Mouse (Mus musculus): ENCODE measurements around the gene B230219D22Rik. TPM values are rescaled to one million over a fixed set of nuclear protein-coding genes. Genes with fewer than 3 reads are reported as not detected.

The B230219D22Rik gene
- polyA plus RNA-seq, 1 experiment from 2014 or later = 64.9 TPM

DNA sequence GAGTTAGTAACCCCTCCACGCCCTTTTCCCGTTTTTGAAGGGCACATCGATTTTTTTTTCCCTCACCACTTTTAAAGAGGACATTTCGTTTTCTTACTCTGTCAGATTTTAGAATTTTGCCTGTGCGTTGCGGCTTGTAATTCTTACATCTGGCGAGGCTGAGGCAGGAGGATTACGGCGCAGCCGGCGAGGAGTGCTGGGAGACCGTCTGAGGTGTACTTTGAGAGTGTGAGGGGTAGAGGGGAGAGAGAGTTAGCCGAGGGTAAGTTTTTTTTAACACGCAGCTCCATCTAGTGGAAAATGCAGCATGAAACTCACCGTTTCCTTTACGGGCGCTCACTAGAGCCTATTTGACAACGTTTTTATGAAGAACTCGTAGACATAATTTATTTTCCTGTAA, 34.9 kb downstream of the B230219D22Rik start:
- H3K27ac ChIP-seq = peak overlapping the region; percentile 98
- no peaks in the 10 kb centered on the region for H3K27me3 ChIP-seq
- WGBS = 2% methylated on average over 19 of the region's 19 CpGs
- H3K36me3 ChIP-seq = peaks cover 18% of the 10 kb centered on the region
- peak overlapping the region; percentile 63 for H3K4me3 ChIP-seq
- H3K9me3 ChIP-seq = no peaks in the 10 kb centered on the region
- peak overlapping the region; percentile 62 for H3K9ac ChIP-seq
- peak overlapping the region; percentile 74 for H3K4me2 ChIP-seq
- no peaks in the 10 kb centered on the region for H3K4me1 ChIP-seq
- peak; percentile 81; the same call in 1 of the 2 replicates for ATAC-seq (ENCODE audit: borderline replicate concordance, extremely low read depth, low FRiP score, low TSS enrichment)

GRCm38 (mm10) chr13:55730716-55731115, 37.8 kb downstream of the B230219D22Rik start:
- Histone ChIP-seq H3K9me3 (no peaks in the 10 kb centered on the region), H3K36me3 (peaks cover 5% of the 10 kb centered on the region; the same call in 1 of the 2 replicates), H3K27me3 (no peaks in the 10 kb centered on the region), H3K4me2 (no peak overlapping the region), H3K4me3 (no peak overlapping the region), H3K9ac (no peak overlapping the region), H3K4me1 (no peaks in the 10 kb centered on the region), H3K27ac (no peak overlapping the region)
- 83% methylated on average over 7 of the region's 7 CpGs for WGBS
- ATAC-seq (ENCODE audit: borderline replicate concordance, extremely low read depth, low FRiP score, low TSS enrichment) = no peak

GRCm38 (mm10) chr13:55732121-55732520, 39.2 kb downstream of the B230219D22Rik start:
- 73% methylated on average over 2 of the region's 2 CpGs for WGBS
- Histone ChIP-seq H3K27me3 (no peaks in the 10 kb centered on the region), H3K27ac (no peak overlapping the region), H3K4me1 (no peaks in the 10 kb centered on the region), H3K4me3 (no peak overlapping the region), H3K4me2 (no peak overlapping the region), H3K36me3 (no peaks in the 10 kb centered on the region), H3K9ac (no peak overlapping the region), H3K9me3 (no peaks in the 10 kb centered on the region)
- ATAC-seq (ENCODE audit: borderline replicate concordance, extremely low read depth, low FRiP score, low TSS enrichment) = no peak

- Histone ChIP-seq H3K9me3 (no peaks in the 10 kb centered on the region), H3K36me3 (no peaks in the 10 kb centered on the region), H3K4me2 (no peak overlapping the region), H3K4me3 (no peak overlapping the region), H3K4me1 (no peaks in the 10 kb centered on the region), H3K27me3 (no peaks in the 10 kb centered on the region), H3K27ac (no peak overlapping the region), H3K9ac (no peak overlapping the region)
- ATAC-seq (ENCODE audit: borderline replicate concordance, extremely low read depth, low FRiP score, low TSS enrichment) = no peak
- 74% methylated on average over 22 of the region's 22 CpGs for WGBS
These were observed 40.9 kb downstream of the B230219D22Rik start for GRCm38 (mm10) chr13:55733628-55734502.

- Histone ChIP-seq H3K4me3 (no peak overlapping the region), H3K4me1 (no peaks in the 10 kb centered on the region), H3K27ac (no peak overlapping the region), H3K9ac (no peak overlapping the region), H3K4me2 (no peak overlapping the region), H3K9me3 (no peaks in the 10 kb centered on the region), H3K36me3 (no peaks in the 10 kb centered on the region), H3K27me3 (no peaks in the 10 kb centered on the region)
- WGBS = 88% methylated on average over 8 of the region's 8 CpGs
- no peak for ATAC-seq (ENCODE audit: borderline replicate concordance, extremely low read depth, low FRiP score, low TSS enrichment)
These were observed 45.0 kb downstream of the B230219D22Rik start for GRCm38 (mm10) chr13:55737885-55738284.

- 65% methylated on average over 8 of the region's 8 CpGs for WGBS
- no peak for ATAC-seq (ENCODE audit: borderline replicate concordance, extremely low read depth, low FRiP score, low TSS enrichment)
- no peak overlapping the region for H3K9ac ChIP-seq
- no peak overlapping the region for H3K27ac ChIP-seq
- no peak overlapping the region for H3K4me3 ChIP-seq
- no peaks in the 10 kb centered on the region for H3K9me3 ChIP-seq
- H3K36me3 ChIP-seq = no peaks in the 10 kb centered on the region
- no peaks in the 10 kb centered on the region for H3K4me1 ChIP-seq
- no peak overlapping the region for H3K4me2 ChIP-seq
- H3K27me3 ChIP-seq = no peaks in the 10 kb centered on the region
These were observed 49.4 kb downstream of the B230219D22Rik start for GRCm38 (mm10) chr13:55742306-55742705.

Other genes with a start within 250 kb of the B230219D22Rik start
- gene Grk6, start 248.1 kb upstream of the B230219D22Rik start, polyA plus RNA-seq (2015; fragmentation: Nextera tagmentation; extraction: Ambion mirVana) = 45.1 and 45.7 TPM in 2 replicates
- 0.29 and 0.39 TPM in 2 replicates for gene Prr7, start 228.9 kb upstream of the B230219D22Rik start, polyA plus RNA-seq (2015; fragmentation: Nextera tagmentation; extraction: Ambion mirVana)
- 124 and 132 TPM in 2 replicates for gene Dbn1, start 205.0 kb upstream of the B230219D22Rik start, polyA plus RNA-seq (2015; fragmentation: Nextera tagmentation; extraction: Ambion mirVana)
- 169 and 176 TPM in 2 replicates for gene Pdlim7, start 179.4 kb upstream of the B230219D22Rik start, polyA plus RNA-seq (2015; fragmentation: Nextera tagmentation; extraction: Ambion mirVana)
- gene Dok3, start 163.8 kb upstream of the B230219D22Rik start, polyA plus RNA-seq (2015; fragmentation: Nextera tagmentation; extraction: Ambion mirVana) = 2.7 and 3.1 TPM in 2 replicates
- gene Ddx41, start 156.5 kb upstream of the B230219D22Rik start, polyA plus RNA-seq (2015; fragmentation: Nextera tagmentation; extraction: Ambion mirVana) = 65.7 and 67.2 TPM in 2 replicates
- gene Fam193b, start 122.0 kb upstream of the B230219D22Rik start, polyA plus RNA-seq (2015; fragmentation: Nextera tagmentation; extraction: Ambion mirVana) = 33.4 and 40.3 TPM in 2 replicates
- 179 and 184 TPM in 2 replicates for gene Tmed9, start 119.4 kb upstream of the B230219D22Rik start, polyA plus RNA-seq (2015; fragmentation: Nextera tagmentation; extraction: Ambion mirVana)
- 25.1 and 29.1 TPM in 2 replicates for gene B4galt7, start 93.2 kb upstream of the B230219D22Rik start, polyA plus RNA-seq (2015; fragmentation: Nextera tagmentation; extraction: Ambion mirVana)
- 53.1 and 58.4 TPM in 2 replicates for gene Caml, start 70.1 kb upstream of the B230219D22Rik start, polyA plus RNA-seq (2015; fragmentation: Nextera tagmentation; extraction: Ambion mirVana)
- 29.0 and 31.6 TPM in 2 replicates for gene Ddx46, start 58.1 kb upstream of the B230219D22Rik start, polyA plus RNA-seq (2015; fragmentation: Nextera tagmentation; extraction: Ambion mirVana)
- gene Txndc15, start 21.5 kb downstream of the B230219D22Rik start, polyA plus RNA-seq (2015; fragmentation: Nextera tagmentation; extraction: Ambion mirVana) = 93.0 TPM in 2 replicates
- gene Pcbd2, start 34.2 kb downstream of the B230219D22Rik start, polyA plus RNA-seq (2015; fragmentation: Nextera tagmentation; extraction: Ambion mirVana) = 57.9 and 60.5 TPM in 2 replicates
- not detected in 2 replicates for gene Catsper3, start 91.4 kb downstream of the B230219D22Rik start, polyA plus RNA-seq (2015; fragmentation: Nextera tagmentation; extraction: Ambion mirVana)
- 1.1 and 1.2 TPM in 2 replicates for gene Pitx1, start 143.1 kb downstream of the B230219D22Rik start, polyA plus RNA-seq (2015; fragmentation: Nextera tagmentation; extraction: Ambion mirVana)